Comparison of ENCODE assay signal across 12 mouse cellular contexts in the genomic region with DNA sequence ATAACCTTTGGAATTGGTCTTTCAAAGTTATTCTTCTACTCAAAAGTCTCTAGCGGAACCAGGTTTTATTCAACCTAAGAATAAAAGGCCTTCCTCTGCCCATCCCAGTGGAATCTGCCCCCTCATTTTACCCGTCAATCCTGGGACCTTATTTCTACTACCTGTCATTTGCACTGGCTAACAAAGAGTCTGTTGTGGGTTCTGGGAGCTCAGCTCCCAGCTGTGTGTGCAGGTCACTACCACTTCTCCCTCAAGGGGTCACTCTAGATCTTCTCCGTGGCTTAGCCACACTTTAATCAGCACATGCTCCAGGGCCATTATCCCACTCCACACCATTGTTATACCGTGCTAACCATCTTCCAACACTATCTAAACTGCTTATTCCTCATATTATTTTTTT. TPM values are rescaled to one million over a fixed set of nuclear protein-coding genes. Genes with fewer than 3 reads are reported as not detected.
DNase-seq lines count a peak whose midpoint lies in the region; ATAC-seq and TF ChIP-seq lines count a peak whose summit lies in the region.
"Had no signal": no experiment of that assay in that cellular context is flagged by ENCODE, and none has a peak within 500 bp of the region (broad histone marks: within the 10 kb centered on the region; RNA-seq: fewer than 3 reads in every experiment).

No protein-coding gene starts in this region.

- no peak overlapping the region for H3K27ac ChIP-seq in gastrocnemius, adult 2 months
- H3K27ac ChIP-seq in midbrain, postnatal 0 days (ENCODE audit: low read depth, low read length) = no peak overlapping the region
- H3K27ac ChIP-seq in midbrain, embryonic 15.5 days = no peak overlapping the region
- H3K27ac ChIP-seq: limb, embryonic 12.5 days; midbrain, embryonic 12.5 days had no signal

- TF ChIP-seq CTCF in gastrocnemius, adult 2 months (IDR thresholded peaks at IDR 0.05) = peak; percentile 34
- 0 out of 2 replicates have a peak, but pooled peaks have one; percentile 11 for TF ChIP-seq CTCF in midbrain, postnatal 0 days (IDR thresholded peaks at IDR 0.05)

- intact Hi-C loops in gastrocnemius, adult 2 months (cut with DNase I) = no loop called here

- H3K4me2 ChIP-seq in midbrain, postnatal 0 days (ENCODE audit: low read depth, low read length, poor library complexity, severe bottlenecking) = no peak overlapping the region
- no peak overlapping the region for H3K4me2 ChIP-seq in midbrain, embryonic 15.5 days
- H3K4me2 ChIP-seq: heart, embryonic 12.5 days; limb, embryonic 12.5 days; midbrain, embryonic 12.5 days had no signal

- no peak overlapping the region for H3K9ac ChIP-seq in midbrain, postnatal 0 days (replicated peaks; ENCODE audit: low read length, poor library complexity, severe bottlenecking)
- no peak overlapping the region for H3K9ac ChIP-seq in midbrain, embryonic 15.5 days
- H3K9ac ChIP-seq: heart, embryonic 12.5 days; limb, embryonic 12.5 days; midbrain, embryonic 12.5 days had no signal

- no peaks in the 10 kb centered on the region for H3K4me1 ChIP-seq in midbrain, postnatal 0 days (ENCODE audit: insufficient read depth, low read length)
- H3K4me1 ChIP-seq in midbrain, embryonic 15.5 days = no peaks in the 10 kb centered on the region
- H3K4me1 ChIP-seq: limb, embryonic 12.5 days had no signal

- H3K36me3 ChIP-seq in midbrain, postnatal 0 days (ENCODE audit: insufficient read depth, low read length) = no peaks in the 10 kb centered on the region
- H3K36me3 ChIP-seq in midbrain, embryonic 15.5 days (replicated peaks) = no peaks in the 10 kb centered on the region
- H3K36me3 ChIP-seq in splenic B cell, adult 2 months (ENCODE audit: control insufficient read depth, insufficient read depth, low read length, poor library complexity, severe bottlenecking) = no peaks in the 10 kb centered on the region
- H3K36me3 ChIP-seq: heart, embryonic 12.5 days; limb, embryonic 12.5 days; midbrain, embryonic 12.5 days had no signal

- ATAC-seq in midbrain, postnatal 0 days (ENCODE audit: low FRiP score) = no peak
- ATAC-seq in midbrain, embryonic 15.5 days (replicated peaks) = no peak
- no peak for ATAC-seq in inflammation-experienced regulatory T-cells, adult 6 months
- ATAC-seq: intestine, embryonic 16.5 days had no signal

- no peaks in the 10 kb centered on the region for H3K9me3 ChIP-seq in midbrain, postnatal 0 days (ENCODE audit: low read length)
- H3K9me3 ChIP-seq in midbrain, embryonic 15.5 days = no peaks in the 10 kb centered on the region
- H3K9me3 ChIP-seq: midbrain, embryonic 12.5 days had no signal

- H3K4me3 ChIP-seq in gastrocnemius, adult 2 months = no peak overlapping the region
- H3K4me3 ChIP-seq in midbrain, postnatal 0 days (ENCODE audit: low read depth, low read length) = no peak overlapping the region
- no peak overlapping the region for H3K4me3 ChIP-seq in midbrain, embryonic 15.5 days
- H3K4me3 ChIP-seq: heart, embryonic 12.5 days; limb, embryonic 12.5 days; midbrain, embryonic 12.5 days had no signal

- DNase-seq in gastrocnemius, adult 2 months = no peak
- no peak for DNase-seq in gastrocnemius, postnatal 10 days
- no peak for DNase-seq in midbrain, postnatal 0 days (ENCODE audit: low spot score)
- DNase-seq in kidney, adult 9 months = peak; percentile 70
- DNase-seq in splenic B cell, adult 2 months (ENCODE audit: low read depth, low spot score) = peak; percentile 42
- DNase-seq in right cerebral cortex, postnatal 10 days (ENCODE audit: low spot score in 2 of 2) = no peak

- no peaks in the 10 kb centered on the region for H3K27me3 ChIP-seq in midbrain, postnatal 0 days (ENCODE audit: insufficient read depth, low read length)
- no peaks in the 10 kb centered on the region for H3K27me3 ChIP-seq in midbrain, embryonic 15.5 days (replicated peaks)
- H3K27me3 ChIP-seq in splenic B cell, adult 2 months (ENCODE audit: control insufficient read depth, insufficient read depth, low read length, poor library complexity, severe bottlenecking) = no peaks in the 10 kb centered on the region
- H3K27me3 ChIP-seq: heart, embryonic 12.5 days; limb, embryonic 12.5 days had no signal

- 45% methylated on average over 4 of the region's 4 CpGs for WGBS in midbrain, postnatal 0 days
- 39% methylated on average over 4 of the region's 4 CpGs for WGBS in midbrain, embryonic 15.5 days

RNA-seq across cellular contexts. Expression of gene Pttg1, which starts 26.8 kb away (rescaled TPM):
- total RNA-seq in gastrocnemius, adult 2 months (2021) = 10 to 100 TPM; 45.0 to 60.9 TPM
- 10 to 100 TPM; 21.9 to 23.3 TPM for total RNA-seq in gastrocnemius, postnatal 10 days (2021)
- 51.9 TPM in 2 replicates for total RNA-seq in midbrain, postnatal 0 days (2014; rRNA removed)
- 74.3 and 79.3 TPM in 2 replicates for polyA plus RNA-seq in midbrain, postnatal 0 days (2015; fragmentation: Nextera tagmentation; extraction: Ambion mirVana)
- polyA plus RNA-seq in midbrain, embryonic 15.5 days (2015; fragmentation: Nextera tagmentation; extraction: Ambion mirVana) = 37.4 and 43.8 TPM in 2 replicates
- polyA plus RNA-seq in inflammation-experienced regulatory T-cells, adult 6 months (2017; shearing (Covaris generic)) = 100 to 1,000 TPM; 103 to 180 (median 127) TPM

RNA-seq across cellular contexts. Expression of gene Slu7, which starts 34.2 kb away (rescaled TPM):
- total RNA-seq in gastrocnemius, adult 2 months (2021) = 10 to 100 TPM; 33.1 to 35.7 TPM
- 10 to 100 TPM; 28.9 to 31.5 TPM for total RNA-seq in gastrocnemius, postnatal 10 days (2021)
- total RNA-seq in midbrain, postnatal 0 days (2014; rRNA removed) = 16.5 and 21.3 TPM in 2 replicates
- polyA plus RNA-seq in midbrain, postnatal 0 days (2015; fragmentation: Nextera tagmentation; extraction: Ambion mirVana) = 55.4 and 58.3 TPM in 2 replicates
- polyA plus RNA-seq in midbrain, embryonic 15.5 days (2015; fragmentation: Nextera tagmentation; extraction: Ambion mirVana) = 65.3 and 66.8 TPM in 2 replicates
- 100 to 1,000 TPM; 102 to 127 (median 108) TPM for polyA plus RNA-seq in inflammation-experienced regulatory T-cells, adult 6 months (2017; shearing (Covaris generic))

Comparison
In these comparisons a context has a peak if more than half of its experiments do, and no peak if none do; other contexts are left out.
1. DNase-seq: peak in kidney, adult 9 months (single experiment) and splenic B cell, adult 2 months (single experiment); none in gastrocnemius, adult 2 months (single experiment), gastrocnemius, postnatal 10 days (single experiment), midbrain, postnatal 0 days (single experiment) and right cerebral cortex, postnatal 10 days (0 of 2).